Mouse (Mus musculus): ENCODE measurements around the gene Ncoa4.

- TF ChIP-seq CTCF (conservative IDR thresholded peaks at IDR 0.05; ENCODE audit: insufficient read depth, insufficient read length, low read depth, low read length) (no peak), POLR2A (IDR thresholded peaks at IDR 0.05; ENCODE audit: low read depth, low read length) (no peak)
Measured at GRCm38 (mm10) chr14:32168653-32169231, 9.1 kb downstream of the Ncoa4 start.

Data from kidney, adult 2 months (tissue).